Mouse (Mus musculus): ENCODE data around the gene Rln3. TPM values are rescaled to one million over a fixed set of nuclear protein-coding genes. Genes with fewer than 3 reads are reported as not detected.
"Not testable (repeated sequence)": the region's sequence is repeated elsewhere in the genome, so short reads cannot be mapped to it uniquely, and the experiment has no call there.

Gene Rln3
- polyA plus RNA-seq, 1 experiment from 2014 or later, result not detected

DNA sequence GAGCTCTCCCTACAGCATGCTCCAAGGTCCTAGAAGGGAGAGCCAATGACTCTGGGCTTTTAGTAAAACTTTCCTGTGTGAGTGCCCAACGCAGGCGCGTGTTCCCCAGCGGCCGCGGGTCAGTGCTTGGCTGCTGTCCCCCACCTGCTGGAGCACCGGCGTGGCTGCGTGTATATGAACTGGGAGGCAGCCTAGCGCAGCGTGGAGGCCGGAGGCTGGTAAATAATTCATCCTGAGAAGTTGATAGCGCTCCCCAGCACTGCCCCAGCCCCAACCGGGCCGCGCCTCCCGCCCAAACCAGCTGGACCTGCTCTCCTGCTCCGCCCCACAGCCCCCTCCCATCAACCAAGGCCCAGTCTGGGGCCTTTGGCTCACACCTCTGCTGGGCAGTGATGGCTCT lies 23.7 kb downstream of the Rln3 start, which contains the start of gene Palm3:
TSS of gene Palm3 (plus strand) at position 376 of the 400 bp plus-strand sequence.
- no peak within 1 kb of the TSS for H3K27ac ChIP-seq
- ATAC-seq (replicated peaks; ENCODE audit: insufficient number of reproducible peaks, insufficient read depth, low FRiP score, low read depth), result no peak
- H3K36me3 ChIP-seq, result no peaks in the 10 kb centered on the region
- no peaks in the 10 kb centered on the region for H3K9me3 ChIP-seq (replicated peaks)
- no peak within 1 kb of the TSS for H3K9ac ChIP-seq
- H3K4me1 ChIP-seq (replicated peaks), result peaks cover 44% of the 10 kb centered on the region
- WGBS, result 10% methylated on average over 18 of the region's 18 CpGs
- H3K4me2 ChIP-seq, result peak within 1 kb of the TSS; percentile 22; the same call in 1 of the 2 replicates
- H3K27me3 ChIP-seq, result peaks cover 34% of the 10 kb centered on the region
- no peak within 1 kb of the TSS for H3K4me3 ChIP-seq

GRCm38 (mm10) chr8:84019738-84020137 lies 25.1 kb downstream of the Rln3 start:
- H3K4me2 ChIP-seq, result no peak overlapping the region
- 77% methylated on average over 9 of the region's 9 CpGs for WGBS
- no peaks in the 10 kb centered on the region for H3K9me3 ChIP-seq (replicated peaks)
- H3K4me1 ChIP-seq (replicated peaks), result peaks cover 36% of the 10 kb centered on the region
- no peak overlapping the region for H3K4me3 ChIP-seq
- peaks cover 22% of the 10 kb centered on the region for H3K27me3 ChIP-seq
- ATAC-seq (replicated peaks; ENCODE audit: insufficient number of reproducible peaks, insufficient read depth, low FRiP score, low read depth), result no peak
- H3K9ac ChIP-seq, result no peak overlapping the region
- no peaks in the 10 kb centered on the region for H3K36me3 ChIP-seq
- no peak overlapping the region for H3K27ac ChIP-seq

- Histone ChIP-seq H3K4me2 (no peak overlapping the region), H3K4me1 (replicated peaks) (peaks cover 19% of the 10 kb centered on the region), H3K9ac (no peak overlapping the region), H3K27me3 (peaks cover 39% of the 10 kb centered on the region), H3K9me3 (replicated peaks) (no peaks in the 10 kb centered on the region), H3K4me3 (no peak overlapping the region), H3K27ac (no peak overlapping the region), H3K36me3 (no peaks in the 10 kb centered on the region)
- WGBS, result 94% methylated on average over 5 of the region's 5 CpGs
- ATAC-seq (replicated peaks; ENCODE audit: insufficient number of reproducible peaks, insufficient read depth, low FRiP score, low read depth), result no peak
Observed at GRCm38 (mm10) chr8:84015833-84016232, 29.0 kb downstream of the Rln3 start.

GRCm38 (mm10) chr8:84012499-84013165 lies 32.2 kb downstream of the Rln3 start:
- Histone ChIP-seq H3K4me3 (peak overlapping the region; percentile 62), H3K4me1 (replicated peaks) (peaks cover 28% of the 10 kb centered on the region), H3K9me3 (replicated peaks) (no peaks in the 10 kb centered on the region), H3K9ac (0 out of 2 replicates have a peak overlapping the region, but pooled peaks have one; percentile 19), H3K36me3 (no peaks in the 10 kb centered on the region), H3K4me2 (peak overlapping the region; percentile 100), H3K27ac (no peak overlapping the region), H3K27me3 (peaks cover 40% of the 10 kb centered on the region)
- WGBS, result 20% methylated on average over 35 of the region's 35 CpGs
- no peak for ATAC-seq (replicated peaks; ENCODE audit: insufficient number of reproducible peaks, insufficient read depth, low FRiP score, low read depth)

DNA sequence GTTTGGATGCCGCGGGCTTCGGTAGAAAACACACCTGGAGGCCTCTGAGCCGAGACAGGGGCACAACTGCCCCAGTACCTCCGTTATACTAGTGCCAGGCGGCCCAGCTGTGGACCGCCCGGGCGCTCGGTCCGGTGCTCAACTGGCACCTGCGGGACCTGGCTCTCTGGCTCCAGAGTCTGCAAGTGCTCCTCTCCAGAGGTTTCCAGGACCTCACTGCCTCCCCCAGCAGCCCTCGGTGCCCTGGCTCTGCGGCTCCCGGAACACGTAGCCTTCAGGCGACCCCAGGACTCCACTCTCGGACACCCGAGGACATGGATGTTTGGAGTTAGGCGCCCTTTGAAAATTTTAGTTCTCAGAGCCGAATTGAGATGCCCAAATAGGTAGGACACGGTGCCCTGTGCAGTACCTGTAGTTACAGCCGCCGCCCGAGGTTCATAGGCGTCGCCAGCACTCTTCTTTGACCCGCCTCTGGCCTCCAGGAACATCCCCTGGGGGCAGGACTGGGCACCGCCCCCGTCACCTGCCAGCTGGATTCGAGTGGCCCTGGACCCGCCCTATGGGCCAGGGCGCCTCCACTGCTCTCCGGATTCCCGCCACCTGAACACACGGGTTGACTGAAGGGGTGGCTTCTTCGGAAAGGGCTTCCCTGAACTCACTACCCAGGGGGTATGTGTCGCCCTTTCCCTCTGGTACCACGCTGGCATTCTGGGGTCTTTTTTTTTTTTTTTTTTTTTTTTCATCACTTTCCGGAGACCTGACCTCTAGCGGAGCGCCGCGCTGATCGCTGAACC lies 32.9 kb downstream of the Rln3 start, which contains the start of gene 2210011C24Rik:
TSS of gene 2210011C24Rik (minus strand) at position 467 of the 794 bp plus-strand sequence.
- Histone ChIP-seq H3K9ac (peak within 1 kb of the TSS; percentile 61), H3K36me3 (no peaks in the 10 kb centered on the region), H3K27me3 (peaks cover 40% of the 10 kb centered on the region), H3K4me3 (peak within 1 kb of the TSS; percentile 62), H3K4me2 (peak within 1 kb of the TSS; percentile 100), H3K9me3 (replicated peaks) (no peaks in the 10 kb centered on the region), H3K27ac (no peak within 1 kb of the TSS), H3K4me1 (replicated peaks) (peaks cover 28% of the 10 kb centered on the region)
- WGBS, result 1% methylated on average over 45 of the region's 45 CpGs
- ATAC-seq (replicated peaks; ENCODE audit: insufficient number of reproducible peaks, insufficient read depth, low FRiP score, low read depth), result no peak

GRCm38 (mm10) chr8:84010625-84011611 lies 33.9 kb downstream of the Rln3 start:
- Histone ChIP-seq H3K36me3 (no peaks in the 10 kb centered on the region), H3K9me3 (replicated peaks) (no peaks in the 10 kb centered on the region), H3K27me3 (peaks cover 40% of the 10 kb centered on the region), H3K4me2 (peak overlapping the region; percentile 100), H3K4me3 (peak overlapping the region; percentile 62), H3K4me1 (replicated peaks) (peaks cover 28% of the 10 kb centered on the region), H3K27ac (no peak overlapping the region), H3K9ac (peak overlapping the region; percentile 61)
- ATAC-seq (replicated peaks; ENCODE audit: insufficient number of reproducible peaks, insufficient read depth, low FRiP score, low read depth), result peak; percentile 40
- 1% methylated on average over 76 of the region's 83 CpGs for WGBS

DNA sequence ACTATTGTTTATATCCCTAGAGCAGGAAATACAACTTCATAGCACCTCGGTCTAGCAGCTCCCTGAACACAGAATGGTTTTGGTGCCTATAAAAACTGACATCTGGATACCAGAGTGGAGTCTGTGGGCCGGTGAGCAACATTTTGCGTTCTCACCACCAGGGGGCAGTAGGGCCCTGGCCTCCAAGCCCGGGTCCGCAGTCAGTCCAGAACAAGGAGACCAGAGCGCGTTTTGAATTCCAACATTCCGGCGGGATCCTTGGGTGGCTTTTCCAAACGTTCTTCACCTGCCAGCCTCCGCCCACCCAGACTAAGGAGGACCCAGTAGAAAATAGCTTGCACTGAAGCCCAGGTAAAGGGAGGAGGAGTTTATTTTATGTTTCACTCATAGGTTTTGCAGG lies 34.9 kb downstream of the Rln3 start:
- 2% methylated on average over 11 of the region's 11 CpGs for WGBS
- Histone ChIP-seq H3K9me3 (replicated peaks) (no peaks in the 10 kb centered on the region), H3K9ac (no peak overlapping the region), H3K27ac (no peak overlapping the region), H3K4me2 (no peak overlapping the region), H3K4me1 (replicated peaks) (peaks cover 32% of the 10 kb centered on the region), H3K4me3 (no peak overlapping the region; the same call in 1 of the 2 replicates), H3K27me3 (peaks cover 40% of the 10 kb centered on the region), H3K36me3 (no peaks in the 10 kb centered on the region)
- ATAC-seq (replicated peaks; ENCODE audit: insufficient number of reproducible peaks, insufficient read depth, low FRiP score, low read depth), result no peak

GRCm38 (mm10) chr8:84008362-84008761 lies 36.4 kb downstream of the Rln3 start:
- 38% methylated on average over 7 of the region's 7 CpGs for WGBS
- H3K36me3 ChIP-seq, result no peaks in the 10 kb centered on the region

GRCm38 (mm10) chr8:84005502-84005901 lies 39.3 kb downstream of the Rln3 start:
- not testable (repeated sequence) for H3K9ac ChIP-seq; H3K9me3 ChIP-seq (replicated peaks); H3K27ac ChIP-seq; H3K27me3 ChIP-seq; H3K36me3 ChIP-seq; H3K4me3 ChIP-seq; H3K4me2 ChIP-seq; ATAC-seq (replicated peaks; ENCODE audit: insufficient number of reproducible peaks, insufficient read depth, low FRiP score, low read depth)
- WGBS, result 96% methylated on average over 7 of the region's 7 CpGs
- H3K4me1 ChIP-seq (replicated peaks), result peaks cover 37% of the 10 kb centered on the region

More at GRCm38 (mm10) chr8:84008362-84008761, 36.4 kb downstream of the Rln3 start:
- H3K4me3 ChIP-seq, result no peak overlapping the region
- ATAC-seq (replicated peaks; ENCODE audit: insufficient number of reproducible peaks, insufficient read depth, low FRiP score, low read depth), result no peak
- no peak overlapping the region for H3K27ac ChIP-seq
- no peak overlapping the region for H3K9ac ChIP-seq
- no peaks in the 10 kb centered on the region for H3K9me3 ChIP-seq (replicated peaks)
- H3K4me2 ChIP-seq, result no peak overlapping the region
- peaks cover 35% of the 10 kb centered on the region for H3K27me3 ChIP-seq
- H3K4me1 ChIP-seq (replicated peaks), result peaks cover 42% of the 10 kb centered on the region

DNA sequence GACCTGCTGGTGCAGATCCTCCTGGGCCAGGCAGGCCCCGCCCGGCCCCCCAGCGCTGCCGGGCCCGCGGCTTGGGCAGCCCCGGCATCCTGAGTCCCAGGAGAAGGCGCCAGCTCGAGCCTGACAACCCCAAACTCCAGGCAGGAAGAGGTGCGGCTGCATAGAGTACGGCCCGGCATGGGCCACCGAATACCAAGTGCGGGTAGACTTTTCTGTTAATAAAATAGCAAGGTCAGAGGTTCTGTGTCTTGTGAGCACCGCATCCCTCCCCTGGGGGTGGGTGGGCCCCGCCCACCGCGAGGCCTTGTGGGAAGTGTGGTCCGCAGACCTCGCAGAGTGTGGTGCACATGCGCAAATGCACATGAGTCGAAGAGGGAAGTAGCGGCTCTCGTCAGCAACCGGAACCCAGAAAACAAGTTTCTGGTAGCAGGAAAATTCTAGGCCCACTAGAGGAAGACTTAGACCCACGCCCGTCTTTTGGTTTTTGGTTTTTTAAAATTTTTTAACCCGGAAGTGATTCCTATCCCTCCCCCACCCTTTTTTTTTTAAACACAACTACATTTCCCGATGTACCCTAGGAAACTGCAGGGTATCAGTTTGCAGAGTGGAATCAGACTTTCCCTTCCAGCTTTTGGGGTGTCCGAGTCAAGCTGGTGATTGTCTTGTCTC lies 40.1 kb downstream of the Rln3 start:
- Histone ChIP-seq H3K9ac (peak overlapping the region; percentile 80), H3K4me1 (replicated peaks) (peaks cover 35% of the 10 kb centered on the region), H3K9me3 (replicated peaks) (no peaks in the 10 kb centered on the region), H3K27ac (peak overlapping the region; percentile 80), H3K4me3 (peak overlapping the region; percentile 77), H3K36me3 (no peaks in the 10 kb centered on the region; the same call in none of the 2 replicates), H3K27me3 (no peaks in the 10 kb centered on the region), H3K4me2 (peak overlapping the region; percentile 93)
- peak; percentile 86 for ATAC-seq (replicated peaks; ENCODE audit: insufficient number of reproducible peaks, insufficient read depth, low FRiP score, low read depth)
- WGBS, result under 1% methylated on average over 30 of the region's 30 CpGs

Data from heart, embryonic 15.5 days (tissue).